ENCODE assay signal across 16 mouse cellular contexts in the genomic region with DNA sequence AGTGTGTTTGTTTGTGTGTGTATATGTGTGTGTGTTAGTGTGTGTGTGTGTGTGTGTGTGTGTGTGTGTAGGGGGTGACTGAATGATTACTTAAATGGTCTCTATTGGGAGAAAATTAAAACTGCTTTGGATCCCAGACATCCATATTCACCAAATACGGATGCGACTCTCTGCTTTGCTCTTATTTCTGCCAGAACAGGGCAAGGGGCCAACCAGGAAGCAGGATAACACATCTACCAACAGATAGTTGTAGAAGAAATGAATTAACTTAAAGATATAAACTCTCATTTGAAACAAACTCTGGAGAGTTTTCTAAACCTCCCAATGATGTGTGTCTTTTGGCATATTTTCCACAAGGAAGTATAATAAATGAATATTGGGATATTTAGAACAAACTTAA. TPM values are rescaled to one million over a fixed set of nuclear protein-coding genes. Genes with fewer than 3 reads are reported as not detected.
"Had no signal": no experiment of that assay in that cellular context is flagged by ENCODE, and none has a peak within 500 bp of the region (broad histone marks: within the 10 kb centered on the region; RNA-seq: fewer than 3 reads in every experiment).

No protein-coding gene starts in this region.

- H3K4me2 ChIP-seq: neural tube, embryonic 15.5 days; stomach, embryonic 15.5 days had no signal

- H3K4me1 ChIP-seq: neural tube, embryonic 15.5 days; stomach, embryonic 15.5 days had no signal

- DNase-seq: retina, postnatal 1 day; right cerebral cortex, adult 18-20 months; right cerebral cortex, postnatal 14 days; right cerebral cortex, postnatal 25 days; right cerebral cortex, postnatal 4 days; spleen, adult 18-20 months; thymus, adult 18-20 months; thymus, adult 2 months; thymus, postnatal 14 days; thymus, postnatal 25 days; thymus, postnatal 36 days; thymus, postnatal 4 days had no signal

- H3K4me3 ChIP-seq: neural tube, embryonic 15.5 days; stomach, embryonic 15.5 days had no signal

- H3K27ac ChIP-seq: neural tube, embryonic 15.5 days; stomach, embryonic 15.5 days; stomach, postnatal 0 days had no signal

- H3K36me3 ChIP-seq: neural tube, embryonic 15.5 days; stomach, embryonic 15.5 days had no signal

- H3K9ac ChIP-seq: neural tube, embryonic 15.5 days; stomach, embryonic 15.5 days had no signal

- H3K9me3 ChIP-seq: neural tube, embryonic 15.5 days; stomach, embryonic 15.5 days had no signal

- H3K27me3 ChIP-seq: neural tube, embryonic 15.5 days; stomach, embryonic 15.5 days had no signal

RNA-seq across cellular contexts. Expression of gene Prox1, which starts 35.2 kb away (rescaled TPM):
- total RNA-seq: neutrophil, adult 5-6 weeks had no signal
